Mouse (Mus musculus) hindbrain, embryonic 10.5 days (tissue): ENCODE data around the gene Apoa2. TPM values are rescaled to one million over a fixed set of nuclear protein-coding genes. Genes with fewer than 3 reads are reported as not detected.

Experiments used
- DNase-seq: peaks from one replicate; pipeline ENCODE4 v3.0.0-alpha.2; 2017; ENCODE audit warnings: low spot score
- H3K27ac ChIP-seq: fragments of 300-500 bp; sonication (generic); 2 replicates; pipeline ENCODE4 v1.5.1; 2016; ENCODE audit warnings: mild to moderate bottlenecking, moderate library complexity
- H3K27me3 ChIP-seq: fragments of 300-500 bp; sonication (generic); 2 replicates; pipeline ENCODE4 v1.6.1; 2016; ENCODE audit warnings: mild to moderate bottlenecking; ENCODE audit not compliant: poor library complexity, insufficient read depth, severe bottlenecking
- H3K36me3 ChIP-seq: fragments of 300-500 bp; sonication (generic); 2 replicates; pipeline ENCODE4 v1.6.1; 2016; ENCODE audit warnings: mild to moderate bottlenecking, moderate library complexity
- H3K4me1 ChIP-seq: fragments of 300-500 bp; sonication (generic); replicated peaks from 2 replicates; pipeline ENCODE4 v1.6.1; 2016; ENCODE audit warnings: mild to moderate bottlenecking
- H3K4me3 ChIP-seq: fragments of 300-500 bp; sonication (generic); 2 replicates; pipeline ENCODE4 v1.5.1; 2016; ENCODE audit warnings: mild to moderate bottlenecking, moderate library complexity
- H3K9me3 ChIP-seq: fragments of 300-500 bp; sonication (generic); 2 replicates; pipeline ENCODE4 v1.6.1; 2016; ENCODE audit warnings: mild to moderate bottlenecking, moderate library complexity
- WGBS: fragments of 180-500 bp; shearing (Covaris S2); methylation state at CpG from one replicate; pipeline ENCODE4 v1.1.7; 2016; 5-methylcytosine and 5-hydroxymethylcytosine counted together
- polyA plus RNA-seq: library from polyadenylated mRNA; unstranded; fragments of >200 nt; fragmentation: Nextera tagmentation; extraction: Ambion mirVana; gene quantifications from 2 replicates; pipeline ENCODE4 v1.2.1, GENCODE M21; 2016

Gene Apoa2
- polyA plus RNA-seq, 1 experiment from 2014 or later, result 4.7 TPM

- DNase-seq, result no peak
- Histone ChIP-seq H3K4me1 (peaks cover 12% of the 10 kb centered on the region), H3K4me3 (no peak overlapping the region), H3K27me3 (peaks cover 2% of the 10 kb centered on the region; the same call in 1 of the 2 replicates), H3K9me3 (no peaks in the 10 kb centered on the region), H3K36me3 (peaks cover 32% of the 10 kb centered on the region), H3K27ac (no peak overlapping the region)
- 91% methylated on average over 18 of the region's 18 CpGs for WGBS
Observed at GRCm38 (mm10) chr1:171216241-171216955, 8.5 kb upstream of the Apoa2 start.

DNA sequence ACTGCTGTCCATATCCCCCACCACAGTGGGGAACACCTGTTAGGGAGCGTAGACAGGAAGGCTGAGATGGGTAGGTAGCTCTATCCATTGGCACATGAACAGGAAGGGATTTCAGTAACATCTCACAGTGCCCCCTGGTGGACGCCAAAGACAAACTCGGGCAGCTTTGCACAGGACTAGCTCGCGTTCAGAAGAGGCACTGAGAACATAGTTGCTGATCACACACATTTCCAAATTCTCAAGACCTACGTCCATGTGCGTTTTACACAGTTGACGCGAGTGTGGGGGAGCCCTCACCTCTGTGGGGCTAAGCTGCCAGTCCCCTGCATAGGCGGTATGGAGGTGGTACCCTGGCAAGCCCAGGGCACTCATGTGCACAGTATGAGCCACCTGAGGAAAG is 4.0 kb upstream of the Apoa2 start:
- H3K9me3 ChIP-seq, result no peaks in the 10 kb centered on the region
- H3K4me3 ChIP-seq, result peak overlapping the region; percentile 71
- H3K36me3 ChIP-seq, result peaks cover 32% of the 10 kb centered on the region
- peaks cover 22% of the 10 kb centered on the region for H3K4me1 ChIP-seq
- peak; percentile 86 for DNase-seq
- 6% methylated on average over 10 of the region's 10 CpGs for WGBS
- H3K27me3 ChIP-seq, result 0 out of 2 replicates have a peak, but pooled peaks cover 3% of the 10 kb centered on the region
- H3K27ac ChIP-seq, result peak overlapping the region; percentile 40; the same call in 1 of the 2 replicates

DNA sequence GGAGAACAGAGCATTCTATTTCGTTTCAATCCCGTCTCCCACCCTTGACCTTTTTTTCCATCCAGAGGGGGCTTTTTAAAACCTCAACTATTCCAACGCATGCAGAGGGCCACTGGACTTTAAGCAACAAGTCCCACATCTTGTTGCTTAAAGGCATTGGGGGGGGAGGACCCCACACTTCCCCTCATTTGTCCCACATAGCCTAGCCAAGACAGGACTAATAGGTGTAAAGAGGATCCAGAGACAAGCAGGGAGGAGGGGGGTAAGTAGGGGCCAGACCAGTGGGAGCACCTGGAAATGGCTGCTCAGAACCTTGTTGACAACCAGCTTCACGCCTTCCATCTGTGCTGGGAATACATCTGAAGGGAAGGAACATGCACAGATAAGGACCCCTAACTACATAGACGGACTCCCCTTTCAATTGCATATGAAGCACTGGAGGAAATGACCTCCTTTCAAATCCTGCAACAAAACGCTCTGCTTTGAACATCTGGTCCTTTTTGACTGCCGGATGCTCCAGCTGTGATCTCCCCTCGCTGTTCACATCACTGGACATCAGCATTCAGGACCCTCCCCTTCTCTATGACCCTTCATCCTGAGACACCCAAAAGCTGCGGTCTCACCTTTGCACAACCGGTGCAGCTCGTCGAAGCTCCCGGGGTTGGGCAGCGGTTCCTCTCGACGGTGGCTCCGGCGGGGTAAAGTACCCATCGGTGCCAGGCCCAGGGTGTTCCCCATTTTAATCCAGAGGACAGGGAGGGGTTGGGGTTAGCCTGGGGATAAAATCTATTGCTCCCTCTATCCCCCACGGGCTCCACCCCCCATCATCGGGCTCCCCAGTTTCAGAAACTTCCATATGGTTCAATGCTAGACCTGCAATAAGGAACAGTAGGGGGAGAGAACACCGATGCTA is 3.3 kb upstream of the Apoa2 start:
- peak; percentile 30 for DNase-seq
- no peaks in the 10 kb centered on the region for H3K9me3 ChIP-seq
- WGBS, result 7% methylated on average over 22 of the region's 22 CpGs
- H3K36me3 ChIP-seq, result peaks cover 32% of the 10 kb centered on the region
- H3K27ac ChIP-seq, result peak overlapping the region; percentile 88
- H3K4me3 ChIP-seq, result peak overlapping the region; percentile 71
- H3K27me3 ChIP-seq, result 0 out of 2 replicates have a peak, but pooled peaks cover 3% of the 10 kb centered on the region
- H3K4me1 ChIP-seq, result peaks cover 22% of the 10 kb centered on the region

DNA sequence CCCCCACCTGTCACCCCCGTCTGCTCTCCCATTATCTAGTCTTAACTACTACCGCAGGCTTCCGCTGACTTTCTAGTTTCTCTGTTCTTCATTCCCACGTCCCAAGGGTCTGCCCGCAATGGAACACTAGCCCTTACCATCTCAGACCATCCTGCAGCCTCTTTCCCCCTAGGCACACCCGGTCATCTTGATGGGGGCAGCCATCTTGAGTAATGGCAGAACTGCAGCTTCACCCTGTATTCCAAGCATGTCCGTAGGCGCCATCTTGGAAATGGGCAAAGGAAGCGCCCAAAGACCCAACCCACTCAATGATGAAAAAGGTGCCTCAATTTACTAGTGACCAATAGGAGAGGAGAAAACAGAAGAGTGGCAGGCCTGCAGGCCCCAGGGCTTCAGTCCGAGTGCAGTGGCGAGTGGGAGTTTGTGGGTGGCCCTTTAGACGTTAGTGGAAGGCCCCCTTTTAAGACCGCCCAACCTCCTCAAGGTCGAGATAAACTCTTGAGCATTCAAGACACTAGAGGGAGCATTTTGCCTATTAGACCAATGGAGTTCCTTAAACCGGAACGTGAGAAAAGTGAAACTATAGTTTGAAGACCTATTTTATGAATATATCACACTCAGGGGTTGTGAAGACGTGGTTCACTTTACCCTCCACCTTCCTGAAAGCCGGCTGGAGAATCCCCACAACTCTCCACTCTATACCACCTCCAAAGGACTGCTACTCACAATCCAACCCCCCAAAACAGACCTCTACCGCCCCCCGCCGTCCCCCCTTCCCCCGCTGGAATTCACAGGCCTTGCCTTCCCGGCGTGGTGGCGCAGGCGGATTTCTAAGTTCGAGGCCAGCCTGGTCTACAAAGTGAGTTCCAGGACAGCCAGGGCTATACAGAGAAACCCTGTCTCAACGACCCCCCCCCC is 2.4 kb upstream of the Apoa2 start, which contains the start of gene Tomm40l:
TSS of gene Tomm40l (minus strand) at position 277 of the 918 bp plus-strand sequence.
- Histone ChIP-seq H3K27me3 (0 out of 2 replicates have a peak, but pooled peaks cover 3% of the 10 kb centered on the region), H3K4me3 (peak within 1 kb of the TSS; percentile 71), H3K36me3 (peaks cover 30% of the 10 kb centered on the region), H3K27ac (peak within 1 kb of the TSS; percentile 88), H3K9me3 (no peaks in the 10 kb centered on the region), H3K4me1 (peaks cover 25% of the 10 kb centered on the region)
- peak; percentile 93 for DNase-seq
- 1% methylated on average over 28 of the region's 28 CpGs for WGBS

DNA sequence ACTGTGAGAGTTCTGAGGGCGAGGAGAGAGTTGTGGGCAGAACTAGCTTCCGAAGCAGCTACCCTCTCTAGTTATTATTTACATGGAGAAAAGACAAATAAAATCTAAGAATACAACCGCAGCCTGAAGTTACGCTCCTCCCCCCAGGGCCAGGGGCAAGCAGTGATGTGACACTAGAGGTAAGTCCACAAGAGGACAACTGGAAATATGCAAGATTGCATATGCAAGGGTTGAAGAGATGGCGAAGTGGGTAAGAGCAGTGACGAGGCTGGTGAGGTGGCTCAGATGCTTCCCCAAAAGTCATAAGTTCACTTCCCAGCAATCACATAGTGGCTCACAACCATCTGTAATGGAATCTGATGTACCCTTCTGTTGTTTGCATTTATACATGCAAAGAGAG is 1.7 kb upstream of the Apoa2 start:
- H3K4me3 ChIP-seq, result peak overlapping the region; percentile 71

DNA sequence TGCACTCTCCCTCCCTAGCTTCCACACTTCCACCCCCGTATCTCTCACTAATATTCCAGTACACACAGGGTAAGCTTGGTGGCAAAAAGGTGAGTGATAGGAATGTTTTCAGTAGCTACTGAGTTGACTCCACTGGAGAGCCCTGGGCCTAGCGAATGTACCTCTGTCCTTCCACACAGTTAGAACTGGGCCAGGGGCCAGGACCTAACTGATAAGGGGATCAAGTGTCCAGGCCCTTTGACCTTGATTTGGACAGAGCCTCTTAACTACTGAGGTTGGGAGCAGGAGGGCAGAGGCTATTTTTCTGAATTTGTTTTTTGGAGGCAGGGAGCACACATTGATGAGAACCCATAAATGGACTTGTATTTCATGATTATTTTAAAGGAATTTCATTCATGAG is 1.1 kb upstream of the Apoa2 start:
- Histone ChIP-seq H3K4me1 (peaks cover 25% of the 10 kb centered on the region), H3K4me3 (no peak overlapping the region), H3K27me3 (0 out of 2 replicates have a peak, but pooled peaks cover 3% of the 10 kb centered on the region), H3K9me3 (no peaks in the 10 kb centered on the region), H3K27ac (no peak overlapping the region), H3K36me3 (peaks cover 17% of the 10 kb centered on the region)
- 88% methylated on average over 2 of the region's 2 CpGs for WGBS
- DNase-seq, result no peak

More for the DNA sequence above, 1.7 kb upstream of the Apoa2 start:
- 82% methylated on average over 6 of the region's 6 CpGs for WGBS
- Histone ChIP-seq H3K27ac (peak overlapping the region; percentile 88), H3K4me1 (peaks cover 25% of the 10 kb centered on the region), H3K9me3 (no peaks in the 10 kb centered on the region), H3K36me3 (peaks cover 23% of the 10 kb centered on the region), H3K27me3 (0 out of 2 replicates have a peak, but pooled peaks cover 3% of the 10 kb centered on the region)
- no peak for DNase-seq

DNA sequence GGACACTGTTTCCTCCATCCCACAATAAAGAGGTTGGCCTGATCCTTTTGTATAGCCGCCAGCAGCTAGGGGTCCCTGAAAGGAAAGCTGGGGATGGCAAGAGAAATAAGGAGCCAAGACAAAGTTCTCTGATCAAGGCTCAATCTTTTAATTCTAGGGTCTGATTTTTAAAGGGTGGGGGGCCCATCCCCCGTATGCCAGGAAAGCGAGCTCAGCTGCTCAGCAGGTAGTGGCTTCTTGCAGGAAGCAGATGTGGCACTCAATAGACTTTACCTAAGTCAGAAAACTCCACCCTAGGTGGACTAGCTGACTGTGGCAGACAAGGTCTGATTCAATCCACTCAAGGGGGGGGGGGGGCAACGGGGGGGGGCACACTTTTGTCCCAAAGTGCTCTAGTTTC is 1.9 kb downstream of the Apoa2 start:
- WGBS, result 43% methylated on average over 4 of the region's 4 CpGs
- no peaks in the 10 kb centered on the region for H3K36me3 ChIP-seq
- DNase-seq, result no peak

GRCm38 (mm10) chr1:171227879-171228278 is 3.0 kb downstream of the Apoa2 start:
- DNase-seq, result no peak
- WGBS, result 96% methylated on average over 1 of the region's 1 CpGs
- 0 out of 2 replicates have a peak, but pooled peaks cover 3% of the 10 kb centered on the region for H3K27me3 ChIP-seq
- peaks cover 23% of the 10 kb centered on the region for H3K4me1 ChIP-seq
- no peak overlapping the region for H3K4me3 ChIP-seq
- no peaks in the 10 kb centered on the region for H3K9me3 ChIP-seq
- H3K27ac ChIP-seq, result no peak overlapping the region
- H3K36me3 ChIP-seq, result 0 out of 2 replicates have a peak, but pooled peaks cover 3% of the 10 kb centered on the region

More for the DNA sequence above, 1.9 kb downstream of the Apoa2 start:
- Histone ChIP-seq H3K27me3 (0 out of 2 replicates have a peak, but pooled peaks cover 3% of the 10 kb centered on the region), H3K27ac (no peak overlapping the region), H3K4me1 (peaks cover 28% of the 10 kb centered on the region), H3K9me3 (no peaks in the 10 kb centered on the region), H3K4me3 (no peak overlapping the region)

DNA sequence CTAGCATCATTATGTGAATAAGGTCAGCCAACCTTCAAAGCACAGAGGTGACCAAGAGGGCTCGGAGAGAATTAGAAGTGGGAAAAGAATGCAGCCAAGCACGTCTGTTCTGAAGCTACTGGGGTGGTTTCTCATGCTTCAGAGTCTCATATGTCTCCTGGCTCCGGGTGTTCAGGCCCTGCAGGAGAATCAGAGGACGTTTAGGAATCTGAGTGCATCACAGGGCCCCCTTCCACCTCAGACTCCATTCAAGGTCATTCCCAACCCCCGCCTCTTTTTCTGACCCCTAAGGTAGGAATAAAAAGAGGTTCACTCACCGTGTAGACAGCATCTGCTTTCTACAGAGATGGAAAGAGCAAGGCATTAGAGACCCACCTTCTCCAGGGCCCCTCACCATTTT is 4.9 kb downstream of the Apoa2 start:
- Histone ChIP-seq H3K9me3 (no peaks in the 10 kb centered on the region), H3K4me3 (no peak overlapping the region), H3K4me1 (peaks cover 19% of the 10 kb centered on the region), H3K36me3 (peaks cover 19% of the 10 kb centered on the region), H3K27ac (peak overlapping the region; percentile 29; the same call in 1 of the 2 replicates), H3K27me3 (0 out of 2 replicates have a peak, but pooled peaks cover 3% of the 10 kb centered on the region)
- 57% methylated on average over 6 of the region's 6 CpGs for WGBS
- no peak for DNase-seq

DNA sequence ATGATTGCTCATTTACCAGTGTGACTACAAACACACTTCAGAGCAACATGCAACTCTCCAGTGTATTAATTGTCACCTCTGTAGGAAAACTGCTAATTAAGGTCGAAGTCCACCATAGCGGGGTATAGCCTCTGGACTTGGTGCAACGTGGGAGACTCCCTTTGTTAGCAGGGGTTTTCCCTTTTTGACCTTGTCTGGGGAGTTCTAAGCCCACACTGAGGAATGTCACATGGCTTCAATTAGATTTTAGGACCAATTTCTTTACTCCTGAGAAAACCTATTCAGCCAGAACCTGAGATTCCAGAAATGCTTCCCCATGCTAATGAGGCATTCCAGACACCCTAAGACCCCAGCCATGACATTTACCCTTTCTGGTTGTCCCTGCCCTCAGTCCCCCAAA is 5.4 kb downstream of the Apoa2 start:
- H3K4me3 ChIP-seq, result no peak overlapping the region
- WGBS, result 51% methylated on average over 3 of the region's 3 CpGs
- 0 out of 2 replicates have a peak, but pooled peaks cover under 1% of the 10 kb centered on the region for H3K27me3 ChIP-seq
- H3K4me1 ChIP-seq, result peaks cover 19% of the 10 kb centered on the region
- no peaks in the 10 kb centered on the region for H3K9me3 ChIP-seq
- peak overlapping the region; percentile 29; the same call in 1 of the 2 replicates for H3K27ac ChIP-seq
- DNase-seq, result no peak
- H3K36me3 ChIP-seq, result peaks cover 24% of the 10 kb centered on the region

- Histone ChIP-seq H3K4me3 (no peak overlapping the region), H3K27ac (no peak overlapping the region), H3K9me3 (no peaks in the 10 kb centered on the region), H3K36me3 (peaks cover 40% of the 10 kb centered on the region), H3K4me1 (peaks cover 15% of the 10 kb centered on the region), H3K27me3 (no peaks in the 10 kb centered on the region)
- DNase-seq, result no peak
- 75% methylated on average over 4 of the region's 4 CpGs for WGBS
Observed at GRCm38 (mm10) chr1:171231844-171232243, 7.0 kb downstream of the Apoa2 start.

GRCm38 (mm10) chr1:171232348-171232747 is 7.5 kb downstream of the Apoa2 start:
- DNase-seq, result no peak
- Histone ChIP-seq H3K9me3 (no peaks in the 10 kb centered on the region), H3K27ac (no peak overlapping the region), H3K36me3 (peaks cover 45% of the 10 kb centered on the region), H3K4me3 (no peak overlapping the region), H3K4me1 (peaks cover 15% of the 10 kb centered on the region), H3K27me3 (no peaks in the 10 kb centered on the region)
- WGBS, result 87% methylated on average over 5 of the region's 5 CpGs
